Mouse (Mus musculus) megakaryocyte, adult 5-6 weeks (primary cell): ENCODE results near the gene Riox2. TPM values are rescaled to one million over a fixed set of nuclear protein-coding genes. Genes with fewer than 3 reads are reported as not detected.
A peak's percentile ranks its signal among the peaks of the same experiment; 100 is the strongest.

Experiments
- ATAC-seq: 2 replicates; pipeline ENCODE4 v1.8.0; 2016; ENCODE audit warnings: mild to moderate bottlenecking, inconsistent platforms; ENCODE audit not compliant: poor library complexity, severe bottlenecking
- total RNA-seq, 2 experiments: library from RNA; stranded (forward) in 1 of 2; stranded (reverse) in 1 of 2; fragments of 153-499, 151-499 nt in 1 of 2; fragments of 221-1000, 200-1000 nt in 1 of 2; gene quantifications; 2 replicates each; pipeline versions ENCODE4 v1.2.3 to v1.2.4; 2015 to 2017

The Riox2 gene
- total RNA-seq, 2 experiments from 2014 or later: 28.4 to 32.2 TPM

- peak; percentile 92 for ATAC-seq
Observed at GRCm38 (mm10) chr16:59517447-59518219, 46.1 kb downstream of the Riox2 start.

- ATAC-seq: no peak
Observed at GRCm38 (mm10) chr16:59521752-59522423, 50.3 kb downstream of the Riox2 start.

GRCm38 (mm10) chr16:59526939-59527338 is 55.4 kb downstream of the Riox2 start:
- no peak for ATAC-seq

- ATAC-seq: no peak
Observed at GRCm38 (mm10) chr16:59529570-59529969, 58.0 kb downstream of the Riox2 start.

- no peak for ATAC-seq
Observed at GRCm38 (mm10) chr16:59531243-59531642, 59.7 kb downstream of the Riox2 start.

- ATAC-seq: no peak
Observed at GRCm38 (mm10) chr16:59532561-59532960, 61.0 kb downstream of the Riox2 start.

- no peak for ATAC-seq
Observed at GRCm38 (mm10) chr16:59534349-59534748, 62.8 kb downstream of the Riox2 start.

GRCm38 (mm10) chr16:59535673-59536072 is 64.1 kb downstream of the Riox2 start:
- ATAC-seq: no peak

- ATAC-seq: no peak
Observed at GRCm38 (mm10) chr16:59540944-59541343, 69.4 kb downstream of the Riox2 start.

- no peak for ATAC-seq
Observed at GRCm38 (mm10) chr16:59541382-59541781, 69.8 kb downstream of the Riox2 start.

Other genes with a start within 250 kb of the Riox2 start
- gene Olfr201, start 199.1 kb upstream of the Riox2 start, total RNA-seq (2015): not detected in 2 replicates
- not detected in 2 replicates for gene Olfr201, start 199.1 kb upstream of the Riox2 start, total RNA-seq (2017)
- not detected in 2 replicates for gene Olfr202, start 185.0 kb upstream of the Riox2 start, total RNA-seq (2015)
- not detected in 2 replicates for gene Olfr202, start 185.0 kb upstream of the Riox2 start, total RNA-seq (2017)
- not detected in 2 replicates for gene Olfr203, start 172.9 kb upstream of the Riox2 start, total RNA-seq (2015)
- gene Olfr203, start 172.9 kb upstream of the Riox2 start, total RNA-seq (2017): not detected in 2 replicates
- not detected in 2 replicates for gene Olfr204, start 153.5 kb upstream of the Riox2 start, total RNA-seq (2015)
- not detected in 2 replicates for gene Olfr204, start 153.5 kb upstream of the Riox2 start, total RNA-seq (2017)
- gene Olfr205, start 140.6 kb upstream of the Riox2 start, total RNA-seq (2015): not detected in 2 replicates
- gene Olfr205, start 140.6 kb upstream of the Riox2 start, total RNA-seq (2017): not detected in 2 replicates
- gene Olfr206, start 122.5 kb upstream of the Riox2 start, total RNA-seq (2015): not detected in 2 replicates
- not detected in 2 replicates for gene Olfr206, start 122.5 kb upstream of the Riox2 start, total RNA-seq (2017)
- gene Olfr209, start 107.8 kb upstream of the Riox2 start, total RNA-seq (2015): not detected in 2 replicates
- not detected in 2 replicates for gene Olfr209, start 107.8 kb upstream of the Riox2 start, total RNA-seq (2017)
- not detected in 2 replicates for gene Gabrr3, start 64.4 kb upstream of the Riox2 start, total RNA-seq (2015)
- not detected in 2 replicates for gene Gabrr3, start 64.4 kb upstream of the Riox2 start, total RNA-seq (2017)
- gene Crybg3, start 129.2 kb downstream of the Riox2 start, total RNA-seq (2015): 29.8 and 43.1 TPM in 2 replicates
- gene Crybg3, start 129.2 kb downstream of the Riox2 start, total RNA-seq (2017): 56.3 and 59.4 TPM in 2 replicates
- 2.1 and 3.2 TPM in 2 replicates for gene Arl6, start 167.6 kb downstream of the Riox2 start, total RNA-seq (2015)
- gene Arl6, start 167.6 kb downstream of the Riox2 start, total RNA-seq (2017): 2.9 and 6.7 TPM in 2 replicates